Mouse (Mus musculus) forebrain, embryonic 10.5 days (tissue): ENCODE data around the gene Prss57. TPM values are rescaled to one million over a fixed set of nuclear protein-coding genes. Genes with fewer than 3 reads are reported as not detected.

Experiments used
- DNase-seq: peaks from one replicate; pipeline ENCODE4 v3.0.0-alpha.2; 2017; ENCODE audit warnings: low spot score; ENCODE audit errors: extremely low spot score
- H3K27ac ChIP-seq: fragments of 300-500 bp; sonication (generic); 2 replicates; pipeline ENCODE4 v1.5.1; 2016; ENCODE audit warnings: mild to moderate bottlenecking
- H3K27me3 ChIP-seq: fragments of 300-500 bp; sonication (generic); 2 replicates; pipeline ENCODE4 v1.6.1; 2016; ENCODE audit warnings: mild to moderate bottlenecking; ENCODE audit not compliant: poor library complexity, severe bottlenecking
- H3K36me3 ChIP-seq: fragments of 300-500 bp; sonication (generic); replicated peaks from 2 replicates; pipeline ENCODE4 v1.6.1; 2016; ENCODE audit warnings: mild to moderate bottlenecking, moderate library complexity
- H3K4me1 ChIP-seq: fragments of 300-500 bp; sonication (generic); 2 replicates; pipeline ENCODE4 v1.6.1; 2016
- H3K4me3 ChIP-seq: fragments of 300-500 bp; sonication (generic); 2 replicates; pipeline ENCODE4 v1.5.1; 2016; ENCODE audit warnings: mild to moderate bottlenecking, moderate library complexity
- H3K9me3 ChIP-seq: fragments of 300-500 bp; sonication (generic); 2 replicates; pipeline ENCODE4 v1.6.1; 2016; ENCODE audit warnings: mild to moderate bottlenecking, moderate library complexity
- WGBS: fragments of 180-500 bp; shearing (Covaris S2); methylation state at CpG from one replicate; pipeline ENCODE4 v1.1.7; 2016; 5-methylcytosine and 5-hydroxymethylcytosine counted together
- polyA plus RNA-seq: library from polyadenylated mRNA; unstranded; fragments of >200 nt; fragmentation: Nextera tagmentation; extraction: Ambion mirVana; gene quantifications from 2 replicates; pipeline ENCODE4 v1.2.1, GENCODE M21; 2016

Gene Prss57
- polyA plus RNA-seq, 1 experiment from 2014 or later = not detected

GRCm38 (mm10) chr10:79774486-79775279 lies 16.1 kb downstream of the Prss57 start:
- Histone ChIP-seq H3K27me3 (peaks cover 50% of the 10 kb centered on the region), H3K4me3 (no peak overlapping the region), H3K36me3 (no peaks in the 10 kb centered on the region), H3K27ac (no peak overlapping the region), H3K4me1 (peaks cover 28% of the 10 kb centered on the region), H3K9me3 (peaks cover 14% of the 10 kb centered on the region)
- no peak for DNase-seq
- 77% methylated on average over 5 of the region's 5 CpGs for WGBS

DNA sequence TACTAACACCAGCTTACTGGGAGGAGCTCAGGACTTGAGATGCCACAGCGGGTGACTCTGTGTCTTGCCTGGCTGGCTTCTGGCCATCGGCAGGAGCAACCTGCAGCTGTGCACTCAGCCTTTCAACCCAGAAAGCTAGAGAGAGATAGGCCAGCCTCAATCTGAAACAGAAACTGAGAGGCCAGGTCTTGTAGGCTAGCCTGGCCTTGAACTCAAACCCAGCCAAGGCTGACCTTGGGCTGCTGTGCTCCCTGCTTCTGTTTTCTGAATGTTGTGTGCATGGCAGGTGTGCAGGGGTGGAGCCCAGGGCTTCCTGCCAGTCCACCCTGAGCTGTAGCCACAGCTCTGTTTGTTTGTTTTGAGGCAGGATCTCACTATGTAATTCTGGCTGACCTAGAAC lies 17.6 kb downstream of the Prss57 start:
- peaks cover 35% of the 10 kb centered on the region for H3K27me3 ChIP-seq
- WGBS = 79% methylated on average over 2 of the region's 2 CpGs
- H3K27ac ChIP-seq = no peak overlapping the region
- H3K36me3 ChIP-seq = no peaks in the 10 kb centered on the region
- peaks cover 14% of the 10 kb centered on the region for H3K9me3 ChIP-seq
- H3K4me1 ChIP-seq = peaks cover 21% of the 10 kb centered on the region
- no peak for DNase-seq
- H3K4me3 ChIP-seq = no peak overlapping the region

GRCm38 (mm10) chr10:79772320-79772719 lies 18.4 kb downstream of the Prss57 start:
- H3K36me3 ChIP-seq = no peaks in the 10 kb centered on the region
- peaks cover 26% of the 10 kb centered on the region for H3K27me3 ChIP-seq
- peaks cover 14% of the 10 kb centered on the region for H3K9me3 ChIP-seq
- 95% methylated on average over 3 of the region's 3 CpGs for WGBS
- H3K27ac ChIP-seq = no peak overlapping the region
- no peak for DNase-seq
- H3K4me3 ChIP-seq = no peak overlapping the region
- H3K4me1 ChIP-seq = peaks cover 21% of the 10 kb centered on the region

DNA sequence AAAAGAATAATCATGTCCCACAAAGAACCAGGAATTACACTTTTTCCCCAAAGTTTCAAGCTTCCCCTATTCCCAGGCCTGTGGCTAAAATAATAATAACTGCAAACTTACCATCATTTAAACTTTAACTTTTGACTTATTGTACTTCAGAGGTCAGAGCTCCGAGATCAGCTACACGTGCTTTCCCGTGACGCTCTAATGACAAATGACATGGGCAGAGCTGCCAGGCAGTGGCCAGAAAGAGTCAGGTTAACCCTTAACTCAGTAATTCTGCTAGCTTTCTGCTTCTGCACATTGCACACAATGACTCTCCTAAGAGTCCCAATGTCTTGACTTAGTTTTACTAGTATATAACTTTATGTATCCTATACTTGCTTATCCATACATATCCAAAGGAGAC lies 21.4 kb downstream of the Prss57 start:
- no peak for DNase-seq
- H3K4me3 ChIP-seq = no peak overlapping the region
- 79% methylated on average over 4 of the region's 4 CpGs for WGBS
- H3K27ac ChIP-seq = no peak overlapping the region
- peaks cover 11% of the 10 kb centered on the region for H3K36me3 ChIP-seq
- H3K9me3 ChIP-seq = peaks cover 6% of the 10 kb centered on the region; the same call in 1 of the 2 replicates
- H3K27me3 ChIP-seq = peaks cover 10% of the 10 kb centered on the region
- H3K4me1 ChIP-seq = peaks cover 43% of the 10 kb centered on the region

GRCm38 (mm10) chr10:79768400-79768799 lies 22.4 kb downstream of the Prss57 start:
- WGBS = 1% methylated on average over 5 of the region's 5 CpGs

DNA sequence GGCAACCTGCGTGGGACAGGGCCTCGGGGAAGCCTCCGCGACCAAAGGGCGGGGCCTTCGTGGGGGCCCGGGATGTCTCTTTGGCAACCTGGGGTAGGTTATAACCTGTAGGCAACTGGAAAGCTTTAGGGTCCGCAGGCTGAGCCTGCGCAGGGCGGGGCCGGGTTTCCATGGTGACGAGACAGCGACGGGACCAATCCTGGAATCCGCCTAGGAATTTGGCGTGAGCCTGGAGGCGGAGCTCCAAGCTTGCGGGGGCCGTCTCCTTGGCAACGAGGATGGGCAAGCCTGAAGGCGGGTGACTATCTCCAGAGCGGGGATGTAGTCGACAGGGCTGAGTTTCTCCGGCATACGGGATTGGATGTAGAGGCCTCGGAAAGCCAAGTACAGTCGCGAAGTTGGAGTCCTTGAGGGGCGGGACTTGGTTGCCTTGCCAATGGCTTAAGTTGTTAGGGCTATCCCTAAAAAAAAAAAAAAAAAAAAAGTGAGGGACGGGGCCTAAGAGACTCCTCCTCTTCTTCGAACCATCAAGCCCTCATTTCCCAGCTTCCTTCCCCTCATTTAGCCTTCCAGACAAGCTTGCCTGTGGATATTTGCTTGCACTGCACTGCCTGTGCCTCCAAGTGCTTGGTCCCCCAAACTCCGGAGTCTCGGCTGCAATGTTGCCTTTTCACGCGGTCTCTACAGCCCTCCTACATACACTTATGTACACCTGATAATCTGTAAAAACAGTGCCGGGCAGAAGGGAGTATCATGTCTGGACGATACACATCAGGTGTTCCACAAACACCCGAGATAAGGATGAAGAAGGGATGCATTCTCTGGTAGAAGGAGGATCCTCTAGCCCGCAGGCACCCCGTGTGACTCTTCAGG lies 23.2 kb downstream of the Prss57 start:
- Histone ChIP-seq H3K9me3 (peaks cover 6% of the 10 kb centered on the region; the same call in 1 of the 2 replicates), H3K4me1 (peaks cover 55% of the 10 kb centered on the region), H3K4me3 (peak overlapping the region; percentile 96), H3K27me3 (peaks cover 8% of the 10 kb centered on the region), H3K36me3 (peaks cover 27% of the 10 kb centered on the region), H3K27ac (peak overlapping the region; percentile 98)
- WGBS = 13% methylated on average over 40 of the region's 40 CpGs
- peak; percentile 96 for DNase-seq

More at GRCm38 (mm10) chr10:79768400-79768799, 22.4 kb downstream of the Prss57 start:
- Histone ChIP-seq H3K9me3 (peaks cover 6% of the 10 kb centered on the region; the same call in 1 of the 2 replicates), H3K27me3 (peaks cover 8% of the 10 kb centered on the region), H3K27ac (no peak overlapping the region), H3K4me3 (peak overlapping the region; percentile 96; the same call in 1 of the 2 replicates), H3K4me1 (peaks cover 52% of the 10 kb centered on the region), H3K36me3 (peaks cover 19% of the 10 kb centered on the region)
- peak; percentile 84 for DNase-seq

DNA sequence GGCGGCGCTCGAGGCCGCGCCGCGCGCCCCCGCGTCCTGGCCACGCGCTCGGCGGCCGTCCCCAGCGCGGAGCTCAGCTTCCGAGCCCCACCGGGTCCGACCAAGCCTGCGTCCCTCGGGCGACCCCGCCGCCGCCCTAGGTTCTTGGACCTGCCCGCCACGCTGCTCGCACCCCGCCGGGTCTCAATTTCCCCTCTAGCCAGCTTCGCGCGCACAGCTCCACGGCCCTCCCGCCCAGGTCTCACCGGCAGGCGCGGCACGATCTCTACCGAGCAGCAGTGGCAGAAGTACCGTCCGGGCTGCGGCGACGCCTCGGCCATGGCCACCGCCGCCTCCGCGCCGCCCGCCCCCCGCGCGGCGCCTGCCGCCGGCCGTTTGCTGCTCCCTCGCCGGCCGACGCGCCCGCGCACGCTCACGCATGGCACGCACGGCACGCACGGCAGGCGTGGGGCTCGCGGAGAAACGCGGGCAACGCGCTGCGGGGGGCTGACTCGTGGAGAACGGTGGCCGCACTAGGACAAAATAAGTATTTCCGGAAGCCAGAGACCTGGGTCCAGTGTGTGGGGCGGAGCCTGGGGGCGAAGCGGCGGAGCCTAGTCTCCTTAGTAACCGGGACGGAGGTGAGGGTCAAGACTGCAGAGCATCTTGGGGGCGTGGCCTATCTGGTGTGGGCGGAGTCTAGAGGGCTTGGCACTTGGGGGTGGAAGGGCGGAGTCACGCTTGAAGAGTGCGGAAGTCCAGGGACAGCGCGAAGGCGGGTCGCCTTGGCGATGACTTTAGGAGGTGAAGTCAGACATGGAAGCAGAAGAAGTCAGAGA lies 24.0 kb downstream of the Prss57 start, which contains the start of gene Rnf126:
Rnf126 (minus strand) TSS at position 445 of the 818 bp plus-strand sequence.
- peaks cover 55% of the 10 kb centered on the region for H3K4me1 ChIP-seq
- under 1% methylated on average over 101 of the region's 101 CpGs for WGBS

DNA sequence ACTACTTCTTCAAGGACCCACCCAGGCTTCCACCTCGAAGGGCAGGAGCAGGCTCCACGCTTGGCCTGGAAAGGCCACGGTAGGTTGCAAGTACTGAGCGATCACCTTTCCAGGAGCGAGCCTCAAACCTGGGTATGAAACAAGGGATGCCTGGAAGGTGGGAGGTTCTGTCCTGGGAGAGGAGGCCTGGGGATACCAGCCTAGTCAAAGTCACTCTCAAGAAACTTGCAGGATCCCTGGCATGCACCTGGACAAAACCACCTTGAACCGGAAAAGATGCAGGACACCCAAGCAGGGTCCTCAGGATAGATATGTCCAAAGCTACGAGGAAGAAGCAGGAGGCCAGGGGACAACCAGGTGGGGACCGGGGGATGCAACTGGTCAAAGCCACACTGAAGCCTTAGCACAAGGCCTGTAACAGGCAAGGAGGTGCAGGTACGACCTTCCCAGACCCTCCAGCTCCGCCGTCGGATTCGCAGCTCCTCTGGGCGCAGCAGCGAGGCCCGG lies 24.7 kb downstream of the Prss57 start:
- WGBS = 11% methylated on average over 16 of the region's 16 CpGs
- peaks cover 42% of the 10 kb centered on the region for H3K36me3 ChIP-seq
- H3K4me3 ChIP-seq = peak overlapping the region; percentile 96
- peak; percentile 30 for DNase-seq
- no peaks in the 10 kb centered on the region for H3K9me3 ChIP-seq
- peak overlapping the region; percentile 98 for H3K27ac ChIP-seq
- peaks cover 7% of the 10 kb centered on the region for H3K27me3 ChIP-seq
- peaks cover 55% of the 10 kb centered on the region for H3K4me1 ChIP-seq

More for the DNA sequence above, 24.0 kb downstream of the Prss57 start, which contains the start of gene Rnf126:
- Histone ChIP-seq H3K9me3 (no peaks in the 10 kb centered on the region), H3K27me3 (peaks cover 8% of the 10 kb centered on the region), H3K36me3 (peaks cover 35% of the 10 kb centered on the region), H3K27ac (peak within 1 kb of the TSS; percentile 98), H3K4me3 (peak within 1 kb of the TSS; percentile 96)
- peak; percentile 99 for DNase-seq

DNA sequence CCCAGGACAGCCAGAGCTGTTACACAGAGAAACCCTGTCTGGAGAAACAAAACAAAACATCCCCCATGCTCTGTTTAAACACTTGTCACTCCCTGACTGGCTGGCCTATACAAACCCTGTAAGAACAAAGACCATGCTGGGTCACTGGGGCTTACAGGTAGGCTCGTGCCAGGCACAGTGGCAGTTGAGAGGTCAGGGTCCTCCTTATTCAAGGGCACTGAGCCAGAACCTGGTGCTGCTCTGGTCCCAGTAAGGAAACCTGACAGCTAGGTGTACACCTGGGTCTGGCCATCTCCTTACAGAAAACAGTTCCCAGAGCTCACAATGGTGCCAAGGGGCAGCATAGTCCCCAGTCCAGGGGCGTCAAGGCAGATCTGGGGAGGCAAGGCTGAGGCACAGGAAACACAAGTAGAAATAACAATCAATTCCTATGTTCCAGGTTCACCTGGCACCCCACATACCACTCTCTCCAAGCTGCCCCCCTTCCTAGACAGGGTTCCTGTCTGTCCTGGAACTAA lies 25.5 kb downstream of the Prss57 start:
- H3K4me3 ChIP-seq = peak overlapping the region; percentile 96
- no peaks in the 10 kb centered on the region for H3K9me3 ChIP-seq
- peaks cover 55% of the 10 kb centered on the region for H3K4me1 ChIP-seq
- H3K27me3 ChIP-seq = peaks cover under 1% of the 10 kb centered on the region; the same call in 1 of the 2 replicates
- 83% methylated on average over 2 of the region's 2 CpGs for WGBS
- H3K36me3 ChIP-seq = peaks cover 50% of the 10 kb centered on the region
- peak overlapping the region; percentile 98 for H3K27ac ChIP-seq
- no peak for DNase-seq

DNA sequence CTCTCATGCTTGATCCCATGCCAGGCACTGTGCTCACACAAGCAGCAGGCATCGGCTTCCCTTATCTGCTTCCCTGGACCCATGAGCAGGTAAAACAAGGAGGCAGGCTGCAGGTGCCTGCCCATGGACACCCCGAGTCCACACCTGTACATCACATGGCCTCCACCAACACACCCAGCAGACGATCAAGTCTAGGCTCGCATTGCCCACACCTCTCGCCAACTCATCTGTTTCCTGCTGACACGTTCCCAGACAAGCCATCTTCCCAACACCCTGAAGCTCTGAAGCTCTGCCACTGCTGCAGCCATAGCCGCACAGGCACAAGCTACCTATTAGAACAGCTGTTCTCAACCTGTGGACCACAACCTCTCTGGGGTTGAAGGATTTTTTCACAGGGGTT lies 26.5 kb downstream of the Prss57 start:
- Histone ChIP-seq H3K27ac (no peak overlapping the region), H3K36me3 (peaks cover 60% of the 10 kb centered on the region), H3K27me3 (no peaks in the 10 kb centered on the region), H3K9me3 (no peaks in the 10 kb centered on the region), H3K4me3 (no peak overlapping the region), H3K4me1 (peaks cover 55% of the 10 kb centered on the region)
- DNase-seq = no peak
- 90% methylated on average over 7 of the region's 7 CpGs for WGBS

DNA sequence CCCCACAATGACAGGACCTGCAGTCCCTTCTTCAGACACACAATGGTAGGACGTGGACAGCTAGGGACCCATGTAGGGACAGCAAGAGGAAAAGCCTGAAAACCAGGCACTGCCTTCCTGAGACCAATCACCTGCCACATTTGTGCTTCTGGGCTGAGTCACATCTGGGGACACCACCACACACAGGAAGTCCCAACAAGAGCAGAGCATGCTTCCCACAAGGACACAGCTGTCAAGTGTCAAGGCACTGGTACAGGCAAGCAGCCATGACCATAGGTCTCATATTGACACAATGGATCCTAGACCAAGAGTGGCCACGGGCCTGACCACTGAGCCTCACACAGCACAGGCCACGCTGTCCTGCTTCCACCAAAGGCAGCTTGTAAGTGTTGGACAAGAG lies 27.9 kb downstream of the Prss57 start:
- H3K27ac ChIP-seq = no peak overlapping the region
- H3K9me3 ChIP-seq = no peaks in the 10 kb centered on the region
- DNase-seq = no peak
- WGBS = 92% methylated on average over 3 of the region's 3 CpGs
- H3K4me3 ChIP-seq = 0 out of 2 replicates have a peak overlapping the region, but pooled peaks have one; percentile 3
- peaks cover 45% of the 10 kb centered on the region for H3K4me1 ChIP-seq
- no peaks in the 10 kb centered on the region for H3K27me3 ChIP-seq
- peaks cover 74% of the 10 kb centered on the region for H3K36me3 ChIP-seq
